In the genomic region with DNA sequence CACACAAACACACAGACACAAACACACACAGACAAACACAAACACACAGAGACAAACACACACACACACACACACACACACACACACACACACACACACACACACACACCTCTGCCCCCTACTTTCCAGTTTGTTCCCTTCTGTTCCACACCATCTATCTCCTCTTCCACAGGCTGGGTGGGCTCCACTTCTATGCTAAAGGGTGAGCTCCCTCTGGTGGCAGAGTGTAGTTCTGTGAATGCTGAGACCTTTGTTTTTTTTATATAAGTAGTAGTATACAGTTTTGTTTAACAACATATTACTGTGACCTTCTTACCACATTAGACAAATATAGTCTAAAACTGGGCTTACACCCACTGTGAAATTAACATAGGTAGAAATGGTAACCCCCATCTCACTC, we compare ENCODE assay signal across 8 mouse cellular contexts.
DNase-seq lines count a peak whose midpoint lies in the region; ATAC-seq and TF ChIP-seq lines count a peak whose summit lies in the region.

No protein-coding gene starts in this region.

- H3K9ac ChIP-seq in ES-E14 (ENCODE audit: insufficient read depth, low read depth, low read length, poor library complexity, severe bottlenecking): no peak overlapping the region

- H3K4me1 ChIP-seq in ES-E14 (ENCODE audit: control insufficient read depth in 2 of 2, insufficient read depth in 2 of 2, low read length in 2 of 2, poor library complexity in 1 of 2): no peaks in the 10 kb centered on the region

- ATAC-seq in monocyte, adult 5-6 weeks (replicated peaks; ENCODE audit: insufficient number of reproducible peaks, low FRiP score, low TSS enrichment, poor library complexity, severe bottlenecking): no peak

- intact Hi-C loops in left cerebral cortex, postnatal 14 days (cut with DNase I): loop anchor here (1.0 kb wide), 1 partner anchor 35 kb away; no protein-coding TSS in a partner anchor

- in situ Hi-C loops in ES-E14 (cut with MboI; ENCODE audit: low sequenced_read_pairs in 2 of 2, unreplicated experiment in 2 of 2): no loop called here

- peak; percentile 73 for DNase-seq in layer of hippocampus, adult 11-12 months (ENCODE audit: low spot score)
- DNase-seq in layer of hippocampus, adult 9-10 months (ENCODE audit: low spot score): no peak
- DNase-seq in ES-E14 (ENCODE audit: low read depth, low spot score): peak; percentile 51
- peak; percentile 58 for DNase-seq in adrenal gland, postnatal 25 days
- peak; percentile 28 to 53 for DNase-seq in frontal cortex, postnatal 25 days (ENCODE audit: low spot score in 2 of 2)
- DNase-seq in left cerebral cortex, postnatal 14 days (ENCODE audit: low spot score in 2 of 2): peak; percentile 66 to 78
- DNase-seq in natural killer cell, adult 2 months (ENCODE audit: low spot score in 2 of 2): peak; percentile 56 to 58

- no peaks in the 10 kb centered on the region for H3K36me3 ChIP-seq in ES-E14 (ENCODE audit: control insufficient read depth, insufficient read depth, low read length, poor library complexity, severe bottlenecking)

- H3K9me3 ChIP-seq in ES-E14 (ENCODE audit: control insufficient read depth, insufficient read depth, low read depth, low read length): no peaks in the 10 kb centered on the region

- H3K4me3 ChIP-seq in ES-E14 (ENCODE audit: insufficient read depth in 1 of 2, low read depth in 1 of 2, low read length in 2 of 2, poor library complexity in 1 of 2, severe bottlenecking in 1 of 2): no peak overlapping the region

- no peak overlapping the region for H3K27ac ChIP-seq in ES-E14 (ENCODE audit: insufficient read depth, low read depth, low read length, poor library complexity, severe bottlenecking)

TF ChIP-seq in ES-E14, 5 proteins besides CTCF, POLR2A, EP300 and RAD21:
- TF ChIP-seq ZNF384 (IDR thresholded peaks at IDR 0.05; ENCODE audit: low read depth, low read length) (peak; percentile 74), MAFK (IDR thresholded peaks at IDR 0.05; ENCODE audit: insufficient read depth, low read depth, low read length) (no peak), ZC3H11A (IDR thresholded peaks at IDR 0.05; ENCODE audit: borderline replicate concordance, low read depth, low read length) (peak; percentile 85)
